Mouse (Mus musculus) MEL (cell line): Measurements from ENCODE around the gene Epo. TPM values are rescaled to one million over a fixed set of nuclear protein-coding genes. Genes with fewer than 3 reads are reported as not detected.

ENCODE experiments used
- DNase-seq: peaks from one replicate; pipeline ENCODE4 v3.0.0; 2011; ENCODE audit warnings: low read depth, low spot score
- H3K27ac ChIP-seq: 2 replicates; pipeline ENCODE4 v1.5.1; 2012; ENCODE audit warnings: low read depth, mild to moderate bottlenecking, control low read depth, low read length, moderate library complexity; ENCODE audit not compliant: control insufficient read depth
- H3K27me3 ChIP-seq, 2 experiments: fragments of 150-350 bp in 1 of 2; sonication (generic) in 1 of 2; 2 replicates each; pipeline ENCODE4 v1.6.1; 2012; ENCODE audit warnings: low read length in 2 of 2, mild to moderate bottlenecking in 2 of 2, improper control_type of control experiment in 1 of 2, moderate library complexity in 1 of 2; ENCODE audit not compliant: insufficient read depth in 2 of 2, control insufficient read depth in 1 of 2
- H3K36me3 ChIP-seq, 2 experiments: 2 replicates each; pipeline ENCODE4 v1.6.1; 2012 to 2014; ENCODE audit warnings: low read length in 2 of 2, improper control_type of control experiment in 1 of 2, inconsistent platforms in 1 of 2, mild to moderate bottlenecking in 1 of 2; ENCODE audit not compliant: insufficient read depth in 2 of 2, control insufficient read depth in 1 of 2
- H3K4me1 ChIP-seq, 2 experiments: fragments of 150-350 bp in 1 of 2; sonication (generic) in 1 of 2; 2 replicates each; pipeline ENCODE4 v1.6.1; 2012; ENCODE audit warnings: low read length in 2 of 2, improper control_type of control experiment in 1 of 2, mild to moderate bottlenecking in 1 of 2; ENCODE audit not compliant: insufficient read depth in 2 of 2, control insufficient read depth in 1 of 2
- H3K4me3 ChIP-seq, 2 experiments: fragments of 150-350 bp in 1 of 2; sonication (generic) in 1 of 2; 2 replicates each; pipeline ENCODE4 v1.5.1; 2012; ENCODE audit warnings: low read depth in 2 of 2, low read length in 2 of 2, mild to moderate bottlenecking in 2 of 2, moderate library complexity in 2 of 2, control low read depth in 1 of 2, improper control_type of control experiment in 1 of 2; ENCODE audit not compliant: control insufficient read depth in 1 of 2, insufficient read depth in 1 of 2
- H3K79me2 ChIP-seq: 2 replicates; pipeline ENCODE4 v1.6.1; 2012; ENCODE audit warnings: mild to moderate bottlenecking, low read length, moderate library complexity; ENCODE audit not compliant: control insufficient read depth, poor library complexity, insufficient read depth
- H3K9ac ChIP-seq: 2 replicates; pipeline ENCODE4 v1.6.1; 2012; ENCODE audit warnings: low read depth, mild to moderate bottlenecking, control low read depth, low read length, moderate library complexity; ENCODE audit not compliant: control insufficient read depth, poor library complexity, severe bottlenecking
- H3K9me3 ChIP-seq: fragments of 150-350 bp; sonication (generic); replicated peaks from 2 replicates; pipeline ENCODE4 v1.6.1; 2012; ENCODE audit warnings: mild to moderate bottlenecking, low read length, improper control_type of control experiment, moderate library complexity; ENCODE audit not compliant: insufficient read depth
- BHLHE40 ChIP-seq: IDR thresholded peaks from 2 replicates; pipeline ENCODE4 v1.6.1; 2012; ENCODE audit warnings: low read depth, mild to moderate bottlenecking, inconsistent platforms, low read length, improper control_type of control experiment, borderline replicate concordance
- CHD1 ChIP-seq: IDR thresholded peaks from 2 replicates; pipeline ENCODE4 v1.6.1; 2012; ENCODE audit warnings: low read depth, mild to moderate bottlenecking, inconsistent platforms, low read length, improper control_type of control experiment
- CHD2 ChIP-seq: IDR thresholded peaks from 2 replicates; pipeline ENCODE4 v1.6.1; 2011; ENCODE audit warnings: low read length, improper control_type of control experiment
- CTCF ChIP-seq, 3 experiments: IDR thresholded peaks in 2 of 3; conservative IDR thresholded peaks in 1 of 3; 2 replicates each; pipeline ENCODE4 v1.5.1; 2011 to 2012; ENCODE audit warnings: low read length in 3 of 3, low read depth in 2 of 3, mild to moderate bottlenecking in 2 of 3, improper control_type of control experiment in 1 of 3, inconsistent platforms in 1 of 3, mixed read lengths in 1 of 3, moderate library complexity in 1 of 3; ENCODE audit not compliant: control insufficient read depth in 1 of 3, insufficient read depth in 1 of 3, poor library complexity in 1 of 3, severe bottlenecking in 1 of 3
- ELF1 ChIP-seq: IDR thresholded peaks from 2 replicates; pipeline ENCODE4 v1.6.1; 2014; ENCODE audit warnings: low read depth, mild to moderate bottlenecking, inconsistent platforms, low read length, improper control_type of control experiment, moderate library complexity
- EP300 ChIP-seq, 2 experiments: IDR thresholded peaks; 2 replicates each; pipeline ENCODE4 v1.6.1; 2011; ENCODE audit warnings: improper control_type of control experiment in 2 of 2, low read length in 2 of 2, low read depth in 1 of 2, mild to moderate bottlenecking in 1 of 2
- ETS1 ChIP-seq: IDR thresholded peaks from 2 replicates; pipeline ENCODE4 v1.6.1; 2012; ENCODE audit warnings: low read depth, mild to moderate bottlenecking, inconsistent platforms, low read length, improper control_type of control experiment, moderate library complexity
- GABPA ChIP-seq: IDR thresholded peaks from 2 replicates; pipeline ENCODE4 v1.6.1; 2012; ENCODE audit warnings: low read depth, mild to moderate bottlenecking, inconsistent platforms, low read length, improper control_type of control experiment, moderate library complexity
- GATA1 ChIP-seq: IDR thresholded peaks from 2 replicates; pipeline ENCODE4 v1.6.1; 2011; ENCODE audit warnings: low read depth, low read length, improper control_type of control experiment
- JUND ChIP-seq: IDR thresholded peaks from 2 replicates; pipeline ENCODE4 v1.6.1; 2011; ENCODE audit warnings: low read depth, mild to moderate bottlenecking, improper control_type of control experiment, low read length
- KAT2A ChIP-seq: conservative IDR thresholded peaks from 2 replicates; pipeline ENCODE4 v1.6.1; 2012; ENCODE audit warnings: low read depth, low read length, improper control_type of control experiment, inconsistent platforms
- MAX ChIP-seq: IDR thresholded peaks from 2 replicates; pipeline ENCODE4 v1.6.1; 2011; ENCODE audit warnings: low read length, improper control_type of control experiment
- MAZ ChIP-seq: IDR thresholded peaks from 2 replicates; pipeline ENCODE4 v1.6.1; 2012; ENCODE audit warnings: low read depth, mild to moderate bottlenecking, inconsistent platforms, low read length, improper control_type of control experiment
- MEF2A ChIP-seq: IDR thresholded peaks from 2 replicates; pipeline ENCODE4 v1.6.1; 2014; ENCODE audit warnings: low read depth, mild to moderate bottlenecking, inconsistent platforms, low read length, improper control_type of control experiment; ENCODE audit not compliant: poor library complexity, insufficient replicate concordance, severe bottlenecking; ENCODE audit errors: extremely low read depth
- MXI1 ChIP-seq: IDR thresholded peaks from 2 replicates; pipeline ENCODE4 v1.6.1; 2011; ENCODE audit warnings: mild to moderate bottlenecking, low read depth, low read length, improper control_type of control experiment
- MYC ChIP-seq: IDR thresholded peaks from 2 replicates; pipeline ENCODE4 v1.6.1; 2011; ENCODE audit warnings: low read depth, mild to moderate bottlenecking, low read length, improper control_type of control experiment, moderate library complexity
- NELFE ChIP-seq: IDR thresholded peaks from 2 replicates; pipeline ENCODE4 v1.6.1; 2011; ENCODE audit warnings: low read depth, low read length, improper control_type of control experiment
- NRF1 ChIP-seq: IDR thresholded peaks from 2 replicates; pipeline ENCODE4 v1.6.1; 2014; ENCODE audit warnings: low read depth, mild to moderate bottlenecking, inconsistent platforms, low read length, improper control_type of control experiment, moderate library complexity; ENCODE audit not compliant: poor library complexity, insufficient read depth, severe bottlenecking
- POLR2A ChIP-seq, 2 experiments: IDR thresholded peaks; 2 replicates each; pipeline ENCODE4 v1.6.1; 2011 to 2012; ENCODE audit warnings: low read length in 2 of 2, mild to moderate bottlenecking in 2 of 2, control low read depth in 1 of 2, improper control_type of control experiment in 1 of 2, low read depth in 1 of 2, moderate library complexity in 1 of 2; ENCODE audit not compliant: control insufficient read depth in 1 of 2, insufficient read depth in 1 of 2, poor library complexity in 1 of 2
- POLR2AphosphoS5 ChIP-seq: IDR thresholded peaks from 2 replicates; pipeline ENCODE4 v1.6.1; 2012; ENCODE audit warnings: low read depth, borderline replicate concordance, mild to moderate bottlenecking, inconsistent platforms, low read length, moderate library complexity, mixed read lengths
- RCOR1 ChIP-seq: IDR thresholded peaks from 2 replicates; pipeline ENCODE4 v1.6.1; 2012; ENCODE audit warnings: low read depth, mild to moderate bottlenecking, inconsistent platforms, low read length, improper control_type of control experiment
- SMC3 ChIP-seq: IDR thresholded peaks from 2 replicates; pipeline ENCODE4 v1.6.1; 2011; ENCODE audit warnings: low read depth, low read length, improper control_type of control experiment
- TAL1 ChIP-seq: IDR thresholded peaks from 2 replicates; pipeline ENCODE4 v1.6.1; 2012; ENCODE audit warnings: mild to moderate bottlenecking, inconsistent platforms, low read length, moderate library complexity, mixed read lengths
- UBTF ChIP-seq: IDR thresholded peaks from 2 replicates; pipeline ENCODE4 v1.6.1; 2012; ENCODE audit warnings: low read depth, mild to moderate bottlenecking, inconsistent platforms, low read length, improper control_type of control experiment, moderate library complexity, borderline replicate concordance; ENCODE audit not compliant: insufficient read depth
- USF1 ChIP-seq: IDR thresholded peaks from 2 replicates; pipeline ENCODE4 v1.6.1; 2014; ENCODE audit warnings: low read depth, mild to moderate bottlenecking, inconsistent platforms, low read length, improper control_type of control experiment, moderate library complexity
- USF2 ChIP-seq, 2 experiments: IDR thresholded peaks; 2 replicates each; pipeline ENCODE4 v1.6.1; 2011 to 2012; ENCODE audit warnings: improper control_type of control experiment in 2 of 2, low read length in 2 of 2, borderline replicate concordance in 1 of 2, inconsistent platforms in 1 of 2, low read depth in 1 of 2, mild to moderate bottlenecking in 1 of 2; ENCODE audit not compliant: insufficient read depth in 1 of 2
- ZC3H11A ChIP-seq: IDR thresholded peaks from 2 replicates; pipeline ENCODE4 v1.6.1; 2012; ENCODE audit warnings: low read depth, mild to moderate bottlenecking, inconsistent platforms, low read length, improper control_type of control experiment
- ZKSCAN1 ChIP-seq: IDR thresholded peaks from 2 replicates; pipeline ENCODE4 v1.6.1; 2012; ENCODE audit warnings: low read depth, mild to moderate bottlenecking, inconsistent platforms, low read length, improper control_type of control experiment, moderate library complexity
- ZMIZ1 ChIP-seq: IDR thresholded peaks from 2 replicates; pipeline ENCODE4 v1.6.1; 2012; ENCODE audit warnings: low read depth, mild to moderate bottlenecking, inconsistent platforms, low read length, improper control_type of control experiment, moderate library complexity
- polyA plus RNA-seq, 2 experiments: library from polyadenylated mRNA; stranded (reverse) in 1 of 2; unstranded in 1 of 2; fragments of >175 nt in 1 of 2; fragments of >200 nt in 1 of 2; gene quantifications; 2 replicates each; pipeline versions ENCODE4 v1.2.1 to v1.2.4; 2012; ENCODE audit warnings: low replicate concordance in 2 of 2, low read depth in 1 of 2; ENCODE audit not compliant: insufficient read length in 2 of 2, insufficient read depth in 1 of 2, missing spikeins in 1 of 2
- total RNA-seq: library from RNA; depleted of rRNA; stranded (reverse); fragments of 300-350 nt; gene quantifications from 2 replicates; pipeline ENCODE4 v1.2.3, GENCODE M21; 2012

Epo gene
- total and polyA plus RNA-seq, 3 experiments = not detected

- TF ChIP-seq UBTF (no peak), MYC (peak; percentile 82), JUND (0 out of 2 replicates have a peak, but pooled peaks have one; percentile 8), POLR2A (IDR thresholded peaks at IDR 0.05; ENCODE audit: control insufficient read depth in 1 of 2, insufficient read depth in 1 of 2, low read depth in 1 of 2, low read length in 2 of 2, poor library complexity in 1 of 2) (peak; percentile 40 to 83; a peak in 3 of 4 replicates), ELF1 (0 out of 2 replicates have a peak, but pooled peaks have one; percentile 29), USF1 (no peak), KAT2A (peak; percentile 27; the same call in 1 of the 2 replicates), CHD1 (no peak), MAX (peak; percentile 54), ZKSCAN1 (no peak; the same call in 1 of the 2 replicates), SMC3 (no peak), ETS1 (peak; percentile 92), MXI1 (peak; percentile 57; the same call in 1 of the 2 replicates), USF2 (IDR thresholded peaks at IDR 0.05; ENCODE audit: borderline replicate concordance in 1 of 2, insufficient read depth in 1 of 2, low read depth in 1 of 2, low read length in 2 of 2) (no peak)
Observed at GRCm38 (mm10) chr5:137570691-137571586, 37.9 kb upstream of the Epo start (continued).

GRCm38 (mm10) chr5:137570181-137570580 lies 37.1 kb upstream of the Epo start:
- Histone ChIP-seq H3K36me3 (peaks cover 3 to 13% of the 10 kb centered on the region in 2 experiments), H3K9me3 (no peaks in the 10 kb centered on the region), H3K79me2 (peaks cover 27% of the 10 kb centered on the region), H3K27ac (peak overlapping the region; percentile 94), H3K9ac (peak overlapping the region; percentile 68), H3K4me3 (peak overlapping the region; percentile 57 to 78), H3K4me1 (peaks cover 0 to 25% of the 10 kb centered on the region in 2 experiments; a peak in 2 of 4 replicates), H3K27me3 (no peaks in the 10 kb centered on the region)
- peak; percentile 79 for DNase-seq
- TF ChIP-seq EP300 (IDR thresholded peaks at IDR 0.05; ENCODE audit: low read depth in 1 of 2, low read length in 2 of 2) (peak; percentile 24 to 67; a peak in 3 of 4 replicates), TAL1 (no peak), USF1 (no peak), ZC3H11A (no peak), UBTF (no peak), MEF2A (no peak), MAX (no peak), SMC3 (no peak), CHD2 (no peak), BHLHE40 (peak; percentile 95), RCOR1 (peak; percentile 89; the same call in 1 of the 2 replicates), NELFE (no peak), CTCF (IDR thresholded peaks at IDR 0.05 in 2 of 3, conservative IDR thresholded peaks at IDR 0.05 in 1 of 3; ENCODE audit: control insufficient read depth in 1 of 3, insufficient read depth in 1 of 3, low read depth in 2 of 3, low read length in 3 of 3, poor library complexity in 1 of 3, severe bottlenecking in 1 of 3) (no peak), ELF1 (0 out of 2 replicates have a peak, but pooled peaks have one; percentile 25), ETS1 (peak; percentile 50), POLR2AphosphoS5 (no peak), GATA1 (no peak), ZMIZ1 (no peak), MYC (no peak), MAZ (no peak), KAT2A (no peak), JUND (no peak), POLR2A (IDR thresholded peaks at IDR 0.05; ENCODE audit: control insufficient read depth in 1 of 2, insufficient read depth in 1 of 2, low read depth in 1 of 2, low read length in 2 of 2, poor library complexity in 1 of 2) (0 out of 4 replicates have a peak, but pooled peaks of 1 of the 2 experiments have one; percentile 7), GABPA (no peak), NRF1 (no peak), MXI1 (no peak), CHD1 (no peak)
